Mouse (Mus musculus): ENCODE data around the gene Cyp3a16.
"Not testable (repeated sequence)": the region's sequence is repeated elsewhere in the genome, so short reads cannot be mapped to it uniquely, and the experiment has no call there.

Cyp3a16 gene

DNA sequence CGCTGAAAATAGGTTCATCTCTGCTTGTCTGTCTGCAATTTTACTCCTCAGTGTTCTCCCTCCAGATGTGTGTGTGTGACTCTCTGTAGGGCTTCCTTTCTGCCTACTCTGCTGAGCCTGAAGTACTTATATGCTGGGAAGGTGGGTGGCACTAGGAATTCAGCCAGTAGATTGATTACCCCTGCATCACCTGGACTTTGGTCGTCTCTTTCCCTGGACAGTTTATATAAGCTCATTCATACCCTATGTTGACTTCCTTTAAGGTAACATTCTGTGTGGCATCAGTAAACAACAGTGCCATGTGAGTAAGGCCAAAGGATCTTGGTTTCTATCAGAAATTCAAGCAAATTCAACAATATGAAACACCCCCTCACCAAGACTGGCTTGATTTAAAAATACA, at the start of gene Cyp3a16:
TSS of gene Cyp3a16 (minus strand) at position 101 of the 400 bp plus-strand sequence.
- not testable (repeated sequence) for DNase-seq (ENCODE audit: low spot score)

DNA sequence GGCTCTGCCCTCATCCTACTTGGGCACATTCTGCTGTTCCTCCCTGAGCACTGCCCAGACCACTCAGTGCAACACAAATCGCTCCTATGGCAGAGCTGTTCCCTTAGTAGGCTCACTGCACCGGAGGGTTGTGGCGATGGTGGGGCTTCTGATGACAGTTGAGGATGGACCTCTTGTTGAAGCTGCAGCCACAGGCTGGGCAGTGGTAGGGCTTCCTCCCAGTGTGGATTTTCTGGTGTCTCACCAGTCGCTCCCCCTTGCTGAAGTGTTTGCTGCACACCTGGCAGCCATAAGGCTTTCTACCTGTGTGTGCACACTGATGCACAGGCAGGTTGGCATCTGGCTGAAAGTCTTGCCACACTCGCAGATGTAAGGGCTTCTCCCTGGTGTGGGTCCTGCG, 20.8 kb upstream of the Cyp3a16 start:
- no peak for DNase-seq (ENCODE audit: low spot score)

DNA sequence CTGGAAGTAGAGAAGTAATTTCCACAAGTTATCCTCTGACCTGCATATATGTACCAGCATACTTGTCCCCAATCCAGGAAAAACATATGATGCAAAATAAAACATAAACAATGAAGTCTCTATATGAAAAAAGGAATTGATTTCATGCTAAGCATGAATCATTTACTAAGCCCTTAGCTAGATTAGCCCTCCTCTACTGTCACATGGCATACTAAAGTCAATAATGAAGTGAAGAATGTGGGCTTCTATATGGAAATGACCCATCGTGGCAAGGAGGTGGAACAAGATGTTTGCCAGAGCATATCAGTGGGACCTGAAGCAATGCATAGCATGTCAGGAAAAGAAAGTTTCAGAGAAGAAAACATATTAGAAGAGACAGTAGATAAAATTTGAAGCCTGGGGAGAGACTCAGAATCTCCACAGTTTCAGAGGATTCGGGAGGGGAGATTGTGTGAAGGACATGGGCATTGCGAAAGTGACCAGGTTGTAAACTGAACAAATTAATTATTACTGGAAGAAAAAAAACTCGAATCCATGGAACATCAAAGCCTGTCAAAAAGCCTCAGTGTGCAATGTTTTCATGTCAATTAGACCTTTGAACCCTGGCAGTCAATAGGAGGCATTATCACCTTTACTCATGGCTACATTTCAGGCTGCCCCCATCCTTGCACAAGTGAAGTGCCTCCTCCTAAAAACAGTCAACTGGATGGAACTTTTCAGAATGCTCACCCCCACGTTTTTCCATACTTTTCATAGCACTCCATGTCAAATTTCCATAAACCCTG, 5.0 kb downstream of the Cyp3a16 start:
- DNase-seq (ENCODE audit: low spot score): no peak

DNA sequence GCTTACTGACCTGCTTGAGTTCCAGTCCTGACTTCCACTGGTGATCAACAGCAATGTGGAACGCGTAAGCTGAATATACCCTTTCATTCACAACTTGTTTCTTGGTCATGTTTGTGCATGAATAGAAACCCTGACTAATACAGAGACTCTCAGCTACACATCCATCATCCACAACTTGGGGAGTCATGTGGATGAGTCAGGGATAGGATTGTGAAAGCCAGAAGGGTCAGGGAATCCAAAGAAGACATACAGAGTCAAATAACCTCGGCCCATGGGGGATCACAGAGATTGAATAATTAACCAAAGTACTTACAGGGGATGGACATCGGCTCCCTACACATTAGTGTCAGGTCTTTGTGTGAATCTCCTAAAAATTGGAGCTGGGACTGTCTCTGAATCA, 7.2 kb downstream of the Cyp3a16 start:
- DNase-seq (ENCODE audit: low spot score): no peak

DNA sequence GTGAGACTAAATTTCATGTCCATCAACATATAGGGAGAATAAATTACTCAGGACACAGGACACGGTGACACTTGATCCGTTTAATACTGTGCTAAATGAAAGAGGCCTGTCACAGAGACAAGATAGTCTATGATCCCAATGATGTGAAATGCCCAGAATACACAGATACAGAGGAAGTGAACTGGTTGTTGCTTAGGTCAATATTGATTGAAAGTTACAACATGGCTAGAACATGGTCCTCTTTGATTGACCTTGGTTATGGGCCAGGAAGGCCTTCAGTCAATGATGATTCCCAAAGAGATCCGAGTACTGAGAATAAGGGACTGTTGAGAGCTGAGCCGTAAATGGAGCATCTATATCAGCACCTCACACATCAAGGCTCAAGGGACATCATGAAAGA, 15.1 kb downstream of the Cyp3a16 start:
- DNase-seq (ENCODE audit: low spot score): no peak

DNA sequence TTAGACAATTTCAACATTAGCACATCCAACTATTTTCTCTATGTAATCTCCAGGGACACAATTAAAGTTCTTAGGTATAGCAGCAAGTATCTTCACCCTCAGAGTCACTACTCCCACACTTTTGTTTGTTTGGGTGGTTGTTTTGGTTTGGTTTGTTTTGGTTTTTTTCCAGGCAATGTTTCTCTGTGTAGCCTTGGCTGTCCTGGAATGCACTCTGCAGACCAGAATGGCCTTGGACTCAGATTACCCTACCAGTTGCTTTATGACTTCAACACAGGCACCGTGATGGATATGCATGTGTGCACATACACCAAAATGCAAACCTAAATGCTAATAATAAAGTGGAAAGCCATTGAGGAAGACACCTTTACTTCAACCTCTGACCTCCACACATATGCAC, 35.8 kb downstream of the Cyp3a16 start:
- no peak for DNase-seq (ENCODE audit: low spot score)

- DNase-seq (ENCODE audit: low spot score): no peak
Observed at GRCm38 (mm10) chr5:145431004-145431403, 38.5 kb downstream of the Cyp3a16 start.

- DNase-seq (ENCODE audit: low spot score): no peak
Observed at GRCm38 (mm10) chr5:145422287-145422686, 47.2 kb downstream of the Cyp3a16 start.

GRCm38 (mm10) chr5:145415416-145415815, 54.1 kb downstream of the Cyp3a16 start:
- DNase-seq (ENCODE audit: low spot score): not testable (repeated sequence)

All from retina, embryonic 14.5 days (tissue).